Mouse (Mus musculus) kidney, postnatal 10 days (tissue): ENCODE measurements around the gene Brinp2.

ENCODE experiments used
- DNase-seq: peaks from one replicate; pipeline ENCODE4 v3.0.0; 2021; ENCODE audit warnings: mixed read lengths

The Brinp2 gene

DNA sequence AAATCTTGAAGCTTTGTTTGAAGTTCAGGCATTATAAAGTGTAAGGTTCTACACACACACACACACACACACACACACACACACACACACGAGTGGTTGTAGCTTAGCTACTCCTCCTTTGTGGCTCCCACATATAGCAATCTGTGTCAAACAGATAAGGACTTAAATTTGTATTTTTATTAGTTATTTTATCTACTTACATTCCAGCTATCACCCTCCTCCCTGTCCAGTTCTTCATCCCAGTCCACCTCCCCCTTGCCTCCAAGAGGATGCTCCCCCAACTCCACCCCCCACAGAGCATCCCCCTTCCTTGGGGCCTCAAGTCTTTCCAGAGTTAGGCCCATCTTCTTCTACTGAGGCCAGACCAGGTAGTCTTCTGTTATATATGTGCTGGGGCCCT, 137.4 kb downstream of the Brinp2 start:
- DNase-seq = no peak

DNA sequence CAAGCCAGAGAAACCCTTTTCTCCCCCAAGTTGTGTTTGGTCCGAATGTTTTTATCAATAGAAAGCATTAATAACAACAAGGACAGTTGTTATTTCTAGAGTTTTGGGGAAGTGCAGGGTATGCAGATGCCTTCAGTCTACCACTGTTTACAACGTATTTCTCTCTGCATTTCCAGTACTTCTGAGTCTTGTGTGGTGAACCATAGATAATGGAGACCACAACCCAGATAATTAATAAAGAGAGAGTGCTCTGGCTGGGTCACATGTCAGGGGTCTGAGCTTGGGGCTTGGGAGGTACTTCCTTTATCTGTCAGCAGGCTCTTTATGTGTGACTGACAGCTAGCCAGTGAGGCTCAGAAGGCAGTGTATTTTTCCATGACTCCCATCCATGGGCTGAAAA, 137.8 kb downstream of the Brinp2 start:
- no peak for DNase-seq

DNA sequence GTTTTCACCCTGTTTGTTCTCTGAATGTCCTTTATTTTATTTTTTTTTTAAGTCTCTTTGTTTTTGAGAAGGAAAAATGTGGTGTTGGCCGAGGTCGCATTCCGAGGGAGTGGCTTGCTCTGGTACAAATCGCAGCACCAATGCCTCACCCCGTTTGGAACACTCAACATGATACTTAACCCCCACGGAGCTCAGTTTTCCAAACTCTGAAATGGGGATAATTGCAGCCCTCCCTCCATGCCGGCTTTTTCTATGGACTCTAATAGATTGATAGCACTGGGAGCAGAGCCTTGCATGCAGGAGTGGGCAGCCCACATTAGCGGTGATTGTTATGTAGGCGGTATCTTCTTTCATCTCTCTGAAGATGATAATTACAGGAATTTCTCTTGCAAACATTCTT, 140.5 kb downstream of the Brinp2 start:
- no peak for DNase-seq

DNA sequence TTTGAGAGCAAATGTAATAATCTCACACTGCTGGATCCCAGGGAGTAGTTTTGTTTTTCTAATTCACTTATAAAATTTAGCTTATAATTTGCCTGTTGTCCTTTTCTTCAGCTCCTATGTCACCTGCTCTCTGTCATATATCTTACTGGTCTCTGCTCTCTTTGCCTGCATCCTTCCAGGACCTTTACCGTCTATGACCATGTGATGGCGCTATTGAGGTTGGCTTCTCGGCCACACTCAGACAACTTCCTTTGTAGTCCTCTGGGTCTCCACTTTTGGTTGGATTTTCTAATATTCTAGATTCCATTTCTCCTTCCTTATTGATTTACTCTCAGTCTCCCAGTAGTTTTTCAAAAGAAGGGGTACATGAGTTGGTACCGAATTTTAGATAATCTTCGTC, 141.4 kb downstream of the Brinp2 start:
- peak; percentile 8 for DNase-seq

DNA sequence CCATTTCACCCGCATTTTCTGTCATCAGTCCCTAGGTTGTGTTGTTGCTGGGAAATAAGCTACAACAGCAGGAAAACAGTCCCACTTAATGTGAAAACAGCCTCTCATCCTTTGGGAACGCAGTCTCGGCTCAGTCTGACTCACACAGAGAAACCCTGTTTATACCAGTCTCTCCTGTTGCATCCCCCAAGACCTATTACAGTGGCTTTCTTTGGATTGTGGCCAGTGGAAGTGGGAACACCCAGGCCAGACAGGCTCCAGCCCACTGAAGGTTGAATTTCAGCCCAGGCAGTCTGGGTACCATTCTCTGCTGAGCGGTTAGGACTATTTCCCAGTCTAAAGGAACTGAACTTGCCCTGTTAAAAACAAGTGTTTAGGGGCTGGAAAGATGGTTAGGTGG, 142.4 kb downstream of the Brinp2 start:
- no peak for DNase-seq

DNA sequence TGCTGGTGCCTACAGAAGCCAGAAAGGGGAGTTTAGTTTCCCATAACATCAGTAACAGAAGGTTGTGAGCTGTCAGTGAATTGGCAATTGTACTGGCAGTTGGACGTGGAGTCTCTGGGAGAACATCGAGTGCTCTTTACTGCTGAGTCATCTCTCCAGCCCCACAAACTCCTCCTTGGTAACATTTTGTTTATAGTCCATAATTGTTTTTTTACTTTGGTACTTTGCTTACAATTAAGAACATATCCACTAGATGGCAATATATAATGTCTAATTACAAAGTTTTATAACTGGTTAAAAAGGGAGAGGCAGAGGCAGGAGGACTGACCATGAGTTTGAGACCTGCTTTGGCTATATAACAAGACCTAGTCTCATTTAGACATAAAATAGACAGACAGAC, 148.5 kb downstream of the Brinp2 start:
- no peak for DNase-seq

DNA sequence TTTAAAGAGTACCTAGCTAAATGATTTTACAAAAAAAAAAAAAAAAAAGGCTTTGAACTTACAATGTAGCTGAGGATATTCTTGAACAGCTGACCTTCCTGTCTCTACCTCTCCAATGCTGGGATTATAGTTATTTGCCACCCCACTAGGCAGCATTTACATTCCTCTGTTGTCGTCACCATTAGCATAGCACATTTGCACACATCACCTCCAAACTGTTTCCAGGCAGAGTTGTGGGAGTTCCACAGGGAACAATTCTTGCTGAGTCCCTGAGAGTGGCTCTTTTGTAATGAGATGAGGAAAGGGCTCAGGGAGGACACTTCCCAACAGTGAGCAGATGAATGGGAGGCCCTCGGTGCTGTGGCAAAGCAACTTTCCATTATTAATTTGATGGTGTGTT, 153.2 kb downstream of the Brinp2 start:
- no peak for DNase-seq
